Mouse (Mus musculus) mature B cell (primary cell): ENCODE results near the gene Aldh3b2.

Source experiments
- in situ Hi-C: fragments of 300-500 bp; cut with MboI; formaldehyde crosslinking; loops from 2 replicates; pipeline ENCODE4 v1.14.3; 2019

Aldh3b2 gene

GRCm38 (mm10) chr19:4012432-4013022 is 40.4 kb downstream of the Aldh3b2 start, which contains the start of gene Ndufv1:
Ndufv1 (minus strand) TSS chr19:4012806.
- in situ Hi-C loops = no loop called here

DNA sequence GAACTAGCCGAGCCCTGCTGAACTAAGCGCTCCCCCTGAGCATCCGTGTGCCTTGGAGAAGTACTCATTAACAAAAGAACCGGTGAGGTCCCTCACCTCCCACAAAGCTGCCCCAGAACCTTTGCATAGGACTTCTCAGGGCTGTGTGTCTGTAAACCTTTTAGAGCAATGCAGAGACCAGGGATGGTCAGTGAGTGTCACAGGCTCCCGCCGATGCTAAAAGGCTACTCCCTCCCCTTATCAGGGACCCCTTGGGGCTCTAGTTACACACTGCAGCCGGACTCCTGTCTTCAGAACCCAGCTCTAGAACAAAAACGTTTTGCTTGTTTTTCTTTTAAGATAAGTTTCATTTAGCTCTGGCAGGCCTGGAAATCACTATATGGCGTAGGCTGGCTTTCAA is 40.9 kb downstream of the Aldh3b2 start:
- in situ Hi-C loops = no loop called here

DNA sequence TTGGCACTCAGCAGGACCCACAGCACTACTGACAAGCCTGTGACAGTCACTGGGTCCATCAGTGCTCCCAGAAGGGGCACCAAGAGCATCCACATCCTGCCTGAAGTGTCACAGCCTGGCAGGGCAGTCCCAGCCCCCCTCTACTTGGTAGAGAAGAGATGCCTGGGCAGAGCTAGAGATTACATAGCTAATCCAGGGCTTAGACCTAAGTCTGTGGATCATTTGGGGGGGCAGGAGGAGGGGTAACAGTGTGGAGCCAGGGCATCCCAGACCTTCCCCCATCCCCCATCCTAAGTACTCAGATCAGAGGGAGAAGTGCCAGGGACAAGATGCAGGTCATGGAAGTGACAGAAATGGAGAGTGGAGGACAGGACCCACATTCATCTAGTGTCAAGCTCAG is 42.7 kb downstream of the Aldh3b2 start:
- in situ Hi-C loops = no loop called here

DNA sequence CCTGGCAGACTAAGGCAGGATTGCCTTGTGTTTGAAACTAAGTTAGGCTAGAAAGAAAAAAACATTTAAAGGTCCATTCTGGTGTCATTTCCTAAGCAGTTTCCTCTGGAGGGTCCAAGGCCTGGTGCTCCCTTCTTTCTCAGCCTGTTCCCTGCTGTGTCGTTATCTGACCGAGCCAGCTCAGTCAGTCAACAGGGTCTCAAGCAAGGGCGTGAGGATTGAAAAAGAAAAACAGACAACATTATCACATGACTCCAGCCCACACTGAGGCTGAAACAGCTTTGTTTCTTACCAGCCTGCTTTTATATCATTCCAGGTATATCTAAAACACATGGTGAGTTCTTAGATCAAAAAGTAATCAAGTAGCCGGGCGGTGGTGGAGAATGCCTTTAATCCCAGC is 43.5 kb downstream of the Aldh3b2 start:
- in situ Hi-C loops = no loop called here

GRCm38 (mm10) chr19:4017921-4018587 is 45.9 kb downstream of the Aldh3b2 start:
- in situ Hi-C loops = no loop called here

DNA sequence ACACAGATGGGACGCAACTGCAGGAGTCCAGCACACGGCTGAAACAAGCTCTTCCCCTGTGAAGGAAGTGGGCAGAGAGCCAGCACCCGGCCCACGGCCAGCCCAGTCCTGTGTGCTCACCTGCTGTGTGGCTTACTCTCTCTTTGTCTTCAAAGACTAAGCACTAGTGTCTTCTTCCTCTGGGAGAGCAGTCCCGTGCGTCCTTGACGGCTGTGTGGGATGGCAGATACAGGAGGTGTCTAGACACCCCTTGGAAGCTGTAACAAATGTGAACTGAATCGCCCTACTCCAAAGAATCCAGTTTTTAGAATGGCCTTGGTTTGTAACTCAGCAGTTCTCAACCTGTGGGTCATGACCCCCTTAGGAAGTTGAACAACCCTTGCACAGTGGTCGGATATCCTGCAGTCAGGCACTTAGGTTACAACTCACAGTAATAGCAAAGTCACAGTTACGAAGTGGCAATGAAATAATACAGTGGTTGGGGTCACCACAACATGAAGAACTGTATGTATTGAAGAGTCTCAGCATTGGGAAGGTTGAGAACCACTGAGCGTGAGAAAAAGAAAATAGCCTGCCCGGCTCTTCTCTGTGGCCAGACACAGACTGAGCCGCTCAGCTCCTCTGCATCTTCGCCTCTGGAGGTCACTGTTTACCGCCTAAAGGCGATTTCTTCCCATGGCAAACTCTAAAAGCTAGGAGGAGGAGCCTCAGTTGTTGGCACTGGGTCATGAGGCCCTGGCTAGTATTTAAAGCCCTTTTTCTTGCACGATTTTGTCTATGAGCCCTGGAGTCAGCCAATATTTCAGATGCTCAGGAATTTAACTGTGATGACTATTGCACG is 46.8 kb downstream of the Aldh3b2 start:
- in situ Hi-C loops = no loop called here

DNA sequence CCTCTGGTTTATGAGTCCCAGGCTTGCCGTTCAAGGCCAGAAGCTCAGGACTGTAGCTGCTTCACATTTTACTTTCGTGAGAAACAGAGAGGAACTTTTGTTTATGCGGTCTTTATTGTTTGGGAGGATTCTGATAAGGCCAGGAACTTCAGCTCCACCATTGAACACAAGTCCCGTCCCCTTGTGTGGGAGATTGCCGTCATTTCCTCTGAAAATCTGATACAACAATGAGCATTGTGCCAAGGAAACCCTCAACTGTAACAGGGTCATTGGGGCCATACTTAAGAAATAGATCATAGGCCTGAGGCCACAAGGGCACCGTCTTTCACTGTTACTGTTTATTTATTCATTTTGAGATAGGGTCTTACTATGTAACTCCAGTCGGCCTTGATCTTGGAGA is 51.1 kb downstream of the Aldh3b2 start:
- in situ Hi-C loops = no loop called here

DNA sequence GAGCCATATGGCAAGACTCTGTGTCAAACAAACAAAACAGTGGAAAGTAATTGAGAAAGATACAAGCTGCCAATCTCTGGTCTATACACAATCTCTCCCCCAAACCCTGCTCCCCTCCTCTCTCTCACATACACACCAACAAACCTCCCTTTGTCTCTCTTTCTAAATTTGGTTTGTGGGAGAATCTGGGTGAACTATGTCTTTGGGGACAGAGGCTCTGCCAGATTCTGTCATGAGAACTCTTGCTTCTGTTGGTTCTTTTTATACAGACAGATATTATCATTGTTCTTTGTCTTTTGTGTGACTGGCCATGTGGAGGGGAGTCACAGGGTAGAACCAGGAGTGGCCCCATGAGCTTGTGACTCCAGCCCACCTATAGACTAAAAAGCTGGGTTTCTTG is 55.4 kb downstream of the Aldh3b2 start:
- in situ Hi-C loops = no loop called here
